Comparison of ENCODE assay signal across 17 mouse cellular contexts in the genomic region with DNA sequence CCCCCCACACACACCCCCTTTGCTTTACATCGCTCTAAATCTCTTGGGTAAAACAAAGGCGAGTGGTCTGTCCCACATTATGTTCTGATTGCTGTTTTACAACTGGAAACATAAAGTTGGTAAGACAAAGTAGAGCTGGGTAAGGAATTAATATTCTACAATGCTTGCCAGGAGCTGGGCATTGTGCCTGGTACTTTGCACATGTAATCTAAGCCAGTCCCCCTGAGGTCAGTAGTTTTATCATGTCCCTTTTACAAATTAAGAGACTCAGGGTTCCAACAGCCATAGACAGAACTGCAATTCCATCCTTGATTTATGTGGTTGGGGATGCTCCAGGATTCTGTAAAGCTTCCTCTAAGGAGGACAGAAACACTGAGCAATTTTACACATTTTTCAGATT.
A peak's percentile ranks its signal among the peaks of the same experiment; 100 is the strongest.
DNase-seq lines count a peak whose midpoint lies in the region; ATAC-seq and TF ChIP-seq lines count a peak whose summit lies in the region.
"Had no signal": no experiment of that assay in that cellular context is flagged by ENCODE, and none has a peak within 500 bp of the region (broad histone marks: within the 10 kb centered on the region; RNA-seq: fewer than 3 reads in every experiment).

No protein-coding gene starts in this region.

- no peak for DNase-seq in embryonic facial prominence, embryonic 10.5 days (ENCODE audit: low spot score)
- peak; percentile 21 for DNase-seq in kidney, adult 9 months
- no peak for DNase-seq in kidney, adult 11 months
- DNase-seq in midbrain, postnatal 0 days (ENCODE audit: low spot score), result peak; percentile 55
- DNase-seq: adrenal gland, postnatal 25 days; lung, adult 18-20 months; lung, postnatal 14 days; thymus, adult 18-20 months had no signal

- no peaks in the 10 kb centered on the region for H3K36me3 ChIP-seq in embryonic facial prominence, embryonic 13.5 days
- H3K36me3 ChIP-seq in embryonic facial prominence, embryonic 10.5 days (replicated peaks), result no peaks in the 10 kb centered on the region
- no peaks in the 10 kb centered on the region for H3K36me3 ChIP-seq in midbrain, postnatal 0 days (ENCODE audit: insufficient read depth, low read length)
- H3K36me3 ChIP-seq in midbrain, embryonic 13.5 days, result no peaks in the 10 kb centered on the region
- H3K36me3 ChIP-seq in neural tube, embryonic 14.5 days (ENCODE audit: control insufficient read depth, insufficient read depth, low read length), result no peaks in the 10 kb centered on the region
- H3K36me3 ChIP-seq: forebrain, embryonic 10.5 days; hindbrain, embryonic 13.5 days; midbrain, embryonic 15.5 days had no signal

- H3K4me3 ChIP-seq in embryonic facial prominence, embryonic 13.5 days, result no peak overlapping the region
- H3K4me3 ChIP-seq in embryonic facial prominence, embryonic 10.5 days, result no peak overlapping the region
- no peak overlapping the region for H3K4me3 ChIP-seq in midbrain, postnatal 0 days (ENCODE audit: low read depth, low read length)
- no peak overlapping the region for H3K4me3 ChIP-seq in midbrain, embryonic 13.5 days (replicated peaks)
- H3K4me3 ChIP-seq in neural tube, embryonic 14.5 days (ENCODE audit: low read depth, low read length), result no peak overlapping the region
- H3K4me3 ChIP-seq: forebrain, embryonic 10.5 days; hindbrain, embryonic 13.5 days; midbrain, embryonic 15.5 days had no signal

- peaks cover 10% of the 10 kb centered on the region for H3K4me1 ChIP-seq in embryonic facial prominence, embryonic 13.5 days
- H3K4me1 ChIP-seq in embryonic facial prominence, embryonic 10.5 days, result no peaks in the 10 kb centered on the region
- no peaks in the 10 kb centered on the region; the same call in 1 of the 2 replicates for H3K4me1 ChIP-seq in midbrain, postnatal 0 days (ENCODE audit: insufficient read depth, low read length)
- peaks cover 21% of the 10 kb centered on the region for H3K4me1 ChIP-seq in midbrain, embryonic 13.5 days (replicated peaks)
- H3K4me1 ChIP-seq in neural tube, embryonic 14.5 days (ENCODE audit: control insufficient read depth, insufficient read depth, low read length), result no peaks in the 10 kb centered on the region; the same call in 1 of the 2 replicates

- no peak for TF ChIP-seq CTCF in midbrain, postnatal 0 days (IDR thresholded peaks at IDR 0.05)

- ATAC-seq in embryonic facial prominence, embryonic 13.5 days (ENCODE audit: insufficient number of reproducible peaks, insufficient read depth, low FRiP score, low TSS enrichment, low read depth), result no peak
- ATAC-seq in midbrain, postnatal 0 days (ENCODE audit: low FRiP score), result no peak
- ATAC-seq in midbrain, embryonic 13.5 days, result no peak
- peak; percentile 58; the same call in 1 of the 2 replicates for ATAC-seq in neural tube, embryonic 14.5 days (ENCODE audit: low read depth)
- ATAC-seq: intestine, postnatal 0 days had no signal

- H3K27ac ChIP-seq in embryonic facial prominence, embryonic 13.5 days, result 0 out of 2 replicates have a peak overlapping the region, but pooled peaks have one; percentile 7
- H3K27ac ChIP-seq in embryonic facial prominence, embryonic 10.5 days (replicated peaks), result no peak overlapping the region
- H3K27ac ChIP-seq in midbrain, postnatal 0 days (ENCODE audit: low read depth, low read length), result no peak overlapping the region
- H3K27ac ChIP-seq in midbrain, embryonic 13.5 days, result no peak overlapping the region
- H3K27ac ChIP-seq in neural tube, embryonic 14.5 days (ENCODE audit: low read depth, low read length), result no peak overlapping the region
- H3K27ac ChIP-seq: forebrain, embryonic 10.5 days; hindbrain, embryonic 13.5 days; midbrain, embryonic 15.5 days had no signal

- H3K9me3 ChIP-seq in embryonic facial prominence, embryonic 13.5 days, result no peaks in the 10 kb centered on the region
- no peaks in the 10 kb centered on the region for H3K9me3 ChIP-seq in embryonic facial prominence, embryonic 10.5 days
- no peaks in the 10 kb centered on the region for H3K9me3 ChIP-seq in midbrain, postnatal 0 days (ENCODE audit: low read length)
- no peaks in the 10 kb centered on the region for H3K9me3 ChIP-seq in midbrain, embryonic 13.5 days
- no peaks in the 10 kb centered on the region for H3K9me3 ChIP-seq in neural tube, embryonic 14.5 days (ENCODE audit: control insufficient read depth, low read length)
- H3K9me3 ChIP-seq: forebrain, embryonic 10.5 days; hindbrain, embryonic 13.5 days; midbrain, embryonic 15.5 days had no signal

- no peak overlapping the region for H3K4me2 ChIP-seq in embryonic facial prominence, embryonic 13.5 days
- H3K4me2 ChIP-seq in midbrain, postnatal 0 days (ENCODE audit: low read depth, low read length, poor library complexity, severe bottlenecking), result no peak overlapping the region
- no peak overlapping the region for H3K4me2 ChIP-seq in midbrain, embryonic 13.5 days (replicated peaks)
- no peak overlapping the region for H3K4me2 ChIP-seq in neural tube, embryonic 14.5 days (ENCODE audit: low read depth, low read length)
- H3K4me2 ChIP-seq: hindbrain, embryonic 13.5 days; liver, embryonic 11.5 days; midbrain, embryonic 15.5 days had no signal

- H3K9ac ChIP-seq in embryonic facial prominence, embryonic 13.5 days, result no peak overlapping the region
- no peak overlapping the region for H3K9ac ChIP-seq in midbrain, postnatal 0 days (replicated peaks; ENCODE audit: low read length, poor library complexity, severe bottlenecking)
- H3K9ac ChIP-seq in midbrain, embryonic 13.5 days (replicated peaks), result no peak overlapping the region
- no peak overlapping the region for H3K9ac ChIP-seq in neural tube, embryonic 14.5 days (replicated peaks; ENCODE audit: low read depth, low read length)
- H3K9ac ChIP-seq: hindbrain, embryonic 13.5 days; midbrain, embryonic 15.5 days had no signal

- whole genome bisulfite sequencing in embryonic facial prominence, embryonic 13.5 days, result 40% methylated on average over 2 of the region's 2 CpGs
- WGBS in embryonic facial prominence, embryonic 10.5 days, result 89% methylated on average over 2 of the region's 2 CpGs
- 72% methylated on average over 2 of the region's 2 CpGs for WGBS in midbrain, postnatal 0 days
- WGBS in midbrain, embryonic 13.5 days, result 78% methylated on average over 2 of the region's 2 CpGs
- 36% methylated on average over 2 of the region's 2 CpGs for whole genome bisulfite sequencing in neural tube, embryonic 14.5 days

- H3K27me3 ChIP-seq in embryonic facial prominence, embryonic 13.5 days, result no peaks in the 10 kb centered on the region
- no peaks in the 10 kb centered on the region for H3K27me3 ChIP-seq in embryonic facial prominence, embryonic 10.5 days (replicated peaks; ENCODE audit: low read depth, poor library complexity, severe bottlenecking)
- H3K27me3 ChIP-seq in midbrain, postnatal 0 days (ENCODE audit: insufficient read depth, low read length), result no peaks in the 10 kb centered on the region
- H3K27me3 ChIP-seq in midbrain, embryonic 13.5 days, result no peaks in the 10 kb centered on the region
- H3K27me3 ChIP-seq in neural tube, embryonic 14.5 days (ENCODE audit: control insufficient read depth, insufficient read depth, low read length), result no peaks in the 10 kb centered on the region
- H3K27me3 ChIP-seq: CH12.LX; hindbrain, embryonic 13.5 days; midbrain, embryonic 15.5 days had no signal

Comparison
In these comparisons a context has a peak if more than half of its experiments do, and no peak if none do; other contexts are left out.
1. DNase-seq: peak in kidney, adult 9 months (single experiment) and midbrain, postnatal 0 days (single experiment); none in embryonic facial prominence, embryonic 10.5 days (single experiment) and kidney, adult 11 months (single experiment).